Mouse (Mus musculus) small intestine, adult 2 months (tissue): ENCODE measurements around the gene Serac1.

ENCODE experiments used
- CTCF ChIP-seq: fragments of 200-500 bp; IDR thresholded peaks from 2 replicates; pipeline ENCODE4 v1.5.1; 2012; ENCODE audit warnings: low read depth, mild to moderate bottlenecking, control low read depth, inconsistent platforms, low read length, moderate library complexity, mixed read lengths; ENCODE audit not compliant: insufficient replicate concordance, insufficient read length; ENCODE audit errors: extremely low read depth
- POLR2A ChIP-seq: fragments of 200-500 bp; IDR thresholded peaks from 2 replicates; pipeline ENCODE4 v1.6.1; 2012; ENCODE audit warnings: low read depth, mild to moderate bottlenecking, control low read depth, inconsistent platforms, low read length, moderate library complexity

DNA sequence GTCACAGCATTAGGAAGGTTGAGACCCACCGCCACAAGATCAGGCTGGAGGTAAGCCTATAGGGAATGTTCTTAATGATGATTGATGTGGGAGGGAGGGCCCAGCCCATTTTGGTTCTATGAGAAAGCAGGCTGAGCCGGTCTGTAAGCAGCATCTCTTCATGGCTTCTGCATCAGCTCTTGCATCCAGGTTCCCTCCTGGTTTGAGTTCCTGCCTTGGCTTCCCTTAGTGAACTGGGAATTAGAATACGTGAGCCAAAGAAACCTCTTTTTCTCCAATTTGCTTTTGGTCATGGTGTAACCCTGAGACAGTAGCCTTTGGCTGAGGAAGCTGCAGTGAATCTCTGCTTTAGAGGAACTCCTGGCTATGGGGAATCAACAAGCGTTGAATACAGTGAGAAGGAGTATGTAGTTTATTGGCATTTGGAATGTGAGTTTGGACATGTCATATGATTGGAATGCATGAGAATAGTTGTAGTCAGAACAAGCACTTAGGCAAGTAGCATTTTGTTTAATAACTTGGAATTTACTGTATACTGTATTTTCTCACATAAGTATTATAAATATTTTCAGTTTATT is 37.7 kb upstream of the Serac1 start:
- no peak for TF ChIP-seq POLR2A
- no peak for TF ChIP-seq CTCF
